Mouse (Mus musculus) heart, adult 2 months (tissue): ENCODE data around the gene Sdk2. TPM values are rescaled to one million over a fixed set of nuclear protein-coding genes. Genes with fewer than 3 reads are reported as not detected.

Experiments used
- DNase-seq, 2 experiments: peaks; one replicate each; pipeline ENCODE4 v3.0.0; 2021
- H3K27ac ChIP-seq: fragments of 200-600 bp; 2 replicates; pipeline ENCODE4 v1.8.1; 2022
- H3K27me3 ChIP-seq: fragments of 200-500 bp; 2 replicates; pipeline ENCODE4 v1.6.1; 2012; ENCODE audit warnings: mild to moderate bottlenecking, low read length, inconsistent platforms, mixed read lengths; ENCODE audit not compliant: control insufficient read depth, insufficient read depth
- H3K36me3 ChIP-seq: fragments of 200-500 bp; 2 replicates; pipeline ENCODE4 v1.6.1; 2012; ENCODE audit warnings: low read length, inconsistent platforms; ENCODE audit not compliant: control insufficient read depth, insufficient read depth
- H3K4me1 ChIP-seq: fragments of 200-500 bp; 2 replicates; pipeline ENCODE4 v1.6.1; 2011; ENCODE audit warnings: low read length; ENCODE audit not compliant: control insufficient read depth, insufficient read depth
- H3K4me3 ChIP-seq: fragments of 200-600 bp; 2 replicates; pipeline ENCODE4 v1.8.1; 2022
- H3K79me2 ChIP-seq: fragments of 200-500 bp; replicated peaks from 2 replicates; pipeline ENCODE4 v1.6.1; 2012; ENCODE audit warnings: mild to moderate bottlenecking, inconsistent platforms, low read length, moderate library complexity, mixed read lengths; ENCODE audit not compliant: control insufficient read depth, insufficient read depth
- H3K9ac ChIP-seq: fragments of 200-500 bp; 2 replicates; pipeline ENCODE4 v1.6.1; 2012; ENCODE audit warnings: low read depth, mild to moderate bottlenecking, control low read depth, inconsistent platforms, low read length, mixed read lengths
- CTCF ChIP-seq: fragments of 200-600 bp; IDR thresholded peaks from 2 replicates; pipeline ENCODE4 v1.8.1; 2022; ENCODE audit warnings: antibody characterized with exemption, mild to moderate bottlenecking, moderate library complexity
- EP300 ChIP-seq: fragments of 200-500 bp; IDR thresholded peaks from 2 replicates; pipeline ENCODE4 v1.6.1; 2011; ENCODE audit warnings: low read depth, low read length, control low read depth; ENCODE audit not compliant: insufficient read depth
- POLR2A ChIP-seq: fragments of 200-500 bp; IDR thresholded peaks from 2 replicates; pipeline ENCODE4 v1.6.1; 2011; ENCODE audit warnings: mild to moderate bottlenecking, low read depth, low read length, control low read depth; ENCODE audit not compliant: insufficient read depth
- WGBS: fragments of 180-500 bp; shearing (Covaris S2); methylation state at CpG from one replicate; pipeline ENCODE4 v1.1.7; 2018; 5-methylcytosine and 5-hydroxymethylcytosine counted together
- intact Hi-C: fragments of 180-260 bp; cut with DNase I; formaldehyde crosslinking; loops from one replicate; pipeline ENCODE4 v1.15.1; 2025
- polyA plus RNA-seq: library from polyadenylated mRNA; depleted of rRNA; stranded (reverse); fragments of >200 nt; gene quantifications from 2 replicates; pipeline ENCODE4 v1.2.3, GENCODE M21; 2012
- total RNA-seq, 2 experiments: library from RNA; stranded (reverse); gene quantifications; 2 replicates each; pipeline ENCODE4 v1.2.3; 2021

Sdk2 gene
- total and polyA plus RNA-seq, 3 experiments = 0.49 to 1.9 (median 1.5) TPM

GRCm38 (mm10) chr11:113930112-113930511 lies 136.7 kb downstream of the Sdk2 start:
- WGBS = 88% methylated on average over 11 of the region's 11 CpGs
- DNase-seq = no peak

GRCm38 (mm10) chr11:113928831-113929230 lies 138.0 kb downstream of the Sdk2 start:
- TF ChIP-seq EP300 (no peak), POLR2A (no peak), CTCF (no peak)
- Histone ChIP-seq H3K27ac (no peak overlapping the region), H3K27me3 (no peaks in the 10 kb centered on the region), H3K36me3 (no peaks in the 10 kb centered on the region), H3K9ac (no peak overlapping the region), H3K4me1 (no peaks in the 10 kb centered on the region), H3K4me3 (no peak overlapping the region), H3K79me2 (no peaks in the 10 kb centered on the region)
- DNase-seq = no peak
- intact Hi-C loops = no loop called here
- 28% methylated on average over 2 of the region's 2 CpGs for WGBS

More at GRCm38 (mm10) chr11:113930112-113930511, 136.7 kb downstream of the Sdk2 start:
- no peak overlapping the region for H3K4me3 ChIP-seq
- no peaks in the 10 kb centered on the region for H3K36me3 ChIP-seq
- intact Hi-C loops = no loop called here
- no peaks in the 10 kb centered on the region for H3K79me2 ChIP-seq
- TF ChIP-seq POLR2A = no peak
- no peak for TF ChIP-seq EP300
- TF ChIP-seq CTCF = no peak
- no peak overlapping the region for H3K27ac ChIP-seq
- H3K27me3 ChIP-seq = no peaks in the 10 kb centered on the region
- H3K4me1 ChIP-seq = no peaks in the 10 kb centered on the region
- H3K9ac ChIP-seq = no peak overlapping the region

GRCm38 (mm10) chr11:113928291-113928690 lies 138.6 kb downstream of the Sdk2 start:
- H3K36me3 ChIP-seq = no peaks in the 10 kb centered on the region
- H3K79me2 ChIP-seq = no peaks in the 10 kb centered on the region
- no peak overlapping the region for H3K9ac ChIP-seq
- DNase-seq = no peak
- intact Hi-C loops = no loop called here
- H3K4me1 ChIP-seq = no peaks in the 10 kb centered on the region
- H3K27ac ChIP-seq = no peak overlapping the region
- H3K27me3 ChIP-seq = no peaks in the 10 kb centered on the region
- TF ChIP-seq EP300 (no peak), POLR2A (no peak), CTCF (no peak)
- WGBS = 87% methylated on average over 9 of the region's 9 CpGs
- no peak overlapping the region for H3K4me3 ChIP-seq

GRCm38 (mm10) chr11:113927826-113928225 lies 139.0 kb downstream of the Sdk2 start:
- H3K36me3 ChIP-seq = no peaks in the 10 kb centered on the region
- no peaks in the 10 kb centered on the region for H3K27me3 ChIP-seq
- TF ChIP-seq POLR2A = no peak
- TF ChIP-seq EP300 = no peak
- TF ChIP-seq CTCF = no peak
- H3K4me3 ChIP-seq = no peak overlapping the region
- no peak overlapping the region for H3K9ac ChIP-seq
- no peak overlapping the region for H3K27ac ChIP-seq
- 56% methylated on average over 3 of the region's 3 CpGs for WGBS
- no peaks in the 10 kb centered on the region for H3K79me2 ChIP-seq
- no peaks in the 10 kb centered on the region for H3K4me1 ChIP-seq
- no peak for DNase-seq
- intact Hi-C loops = no loop called here

GRCm38 (mm10) chr11:113927231-113927630 lies 139.6 kb downstream of the Sdk2 start:
- no peak overlapping the region for H3K4me3 ChIP-seq
- H3K79me2 ChIP-seq = no peaks in the 10 kb centered on the region
- WGBS = 57% methylated on average over 11 of the region's 11 CpGs
- H3K9ac ChIP-seq = no peak overlapping the region
- no peak overlapping the region for H3K27ac ChIP-seq
- peak in 1 of 2 experiments; percentile 19 for DNase-seq
- H3K27me3 ChIP-seq = no peaks in the 10 kb centered on the region
- no peaks in the 10 kb centered on the region for H3K4me1 ChIP-seq
- intact Hi-C loops = no loop called here
- no peak for TF ChIP-seq EP300
- H3K36me3 ChIP-seq = no peaks in the 10 kb centered on the region

GRCm38 (mm10) chr11:113923137-113923536 lies 143.7 kb downstream of the Sdk2 start:
- intact Hi-C loops = no loop called here
- no peaks in the 10 kb centered on the region for H3K27me3 ChIP-seq
- no peaks in the 10 kb centered on the region for H3K36me3 ChIP-seq
- no peaks in the 10 kb centered on the region for H3K4me1 ChIP-seq
- WGBS = 52% methylated on average over 5 of the region's 5 CpGs
- no peak for TF ChIP-seq CTCF
- no peak for TF ChIP-seq POLR2A
- no peak for TF ChIP-seq EP300
- no peak for DNase-seq
- no peak overlapping the region for H3K4me3 ChIP-seq
- no peak overlapping the region for H3K9ac ChIP-seq
- no peaks in the 10 kb centered on the region for H3K79me2 ChIP-seq
- no peak overlapping the region for H3K27ac ChIP-seq
